Mouse (Mus musculus): ENCODE data around the gene Asxl2.

The Asxl2 gene

GRCm38 (mm10) chr12:3540871-3541270 is 114.2 kb downstream of the Asxl2 start:
- no peak for ATAC-seq (ENCODE audit: insufficient number of reproducible peaks, low FRiP score, low TSS enrichment)

DNA sequence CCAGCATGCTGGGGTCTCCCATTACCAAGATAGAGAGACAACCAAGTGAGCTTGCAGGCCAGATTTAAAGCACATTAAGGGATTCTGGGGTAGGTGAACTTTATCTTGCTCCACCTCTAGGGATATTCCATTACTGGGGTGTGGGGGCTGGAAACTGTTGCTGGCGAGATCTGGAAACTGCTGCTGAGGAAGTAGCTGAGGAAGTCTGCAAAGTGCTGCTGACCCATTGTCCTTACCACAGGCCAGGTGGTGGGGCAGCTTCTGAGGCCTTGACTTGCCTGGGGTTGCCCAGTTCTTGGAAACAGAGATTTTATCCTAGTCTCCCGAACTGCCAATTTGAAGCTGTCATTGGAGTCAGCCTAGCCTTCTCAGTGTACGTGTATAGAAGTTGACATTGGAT is 118.8 kb downstream of the Asxl2 start:
- no peak for ATAC-seq (ENCODE audit: insufficient number of reproducible peaks, low FRiP score, low TSS enrichment)

GRCm38 (mm10) chr12:3546121-3546658 is 119.5 kb downstream of the Asxl2 start:
- no peak for ATAC-seq (ENCODE audit: insufficient number of reproducible peaks, low FRiP score, low TSS enrichment)

DNA sequence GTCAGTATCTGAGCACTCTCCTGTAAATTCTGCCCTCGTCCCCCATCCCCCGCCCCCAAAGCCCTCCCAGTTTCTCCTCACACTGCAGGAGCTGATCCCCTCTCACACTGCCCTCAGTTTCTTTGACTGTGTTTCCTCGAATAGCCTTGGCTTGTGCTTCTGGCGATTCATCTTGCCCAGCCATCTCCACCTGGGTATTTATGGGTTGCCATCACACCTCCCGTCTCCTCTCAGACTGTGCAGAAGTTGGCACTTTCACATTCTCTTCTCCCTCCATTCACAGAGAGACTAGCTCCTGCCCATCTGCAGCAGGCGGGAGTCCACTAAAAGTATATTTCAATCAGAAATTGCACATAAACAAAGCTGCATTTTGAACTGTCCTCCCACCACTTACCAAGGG is 120.1 kb downstream of the Asxl2 start:
- no peak for ATAC-seq (ENCODE audit: insufficient number of reproducible peaks, low FRiP score, low TSS enrichment)

DNA sequence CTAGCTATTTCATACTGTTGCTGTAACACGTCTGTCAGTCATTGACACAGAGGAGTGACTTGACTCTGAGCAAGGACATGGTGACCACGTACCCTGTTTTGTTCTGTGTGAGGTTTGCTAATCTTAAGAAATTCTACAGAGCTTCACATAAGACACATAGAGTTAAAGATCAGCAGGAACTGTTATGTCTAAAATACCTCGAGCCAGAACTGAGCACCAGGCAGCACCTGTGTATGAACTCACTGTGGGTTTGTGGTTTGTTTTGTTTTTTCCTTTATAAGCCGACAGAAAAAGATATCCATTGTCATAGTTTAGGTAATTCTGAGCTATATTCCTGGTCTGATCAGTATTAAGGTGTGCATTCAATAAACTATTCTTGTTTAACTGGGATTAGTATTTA is 120.8 kb downstream of the Asxl2 start:
- ATAC-seq (ENCODE audit: insufficient number of reproducible peaks, low FRiP score, low TSS enrichment) = no peak

DNA sequence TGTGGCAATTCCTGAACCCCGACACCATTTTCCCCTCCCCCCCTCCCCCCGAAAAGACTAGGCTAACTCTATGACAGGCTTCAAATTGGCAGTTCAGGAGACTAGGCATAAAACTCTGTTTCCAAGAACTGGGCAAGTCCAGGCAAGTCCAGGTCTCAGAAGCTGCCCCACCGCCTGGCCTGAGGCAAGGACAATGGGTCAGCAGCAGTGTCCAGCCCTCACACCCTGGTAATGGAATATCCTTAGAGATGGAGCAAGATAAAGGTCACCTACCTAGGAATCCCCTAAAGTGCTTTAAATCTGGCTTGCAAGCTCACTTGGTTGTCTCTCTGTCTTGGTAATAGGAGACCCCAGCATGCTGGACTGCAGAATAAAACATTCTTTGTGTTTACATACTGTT is 121.3 kb downstream of the Asxl2 start:
- no peak for ATAC-seq (ENCODE audit: insufficient number of reproducible peaks, low FRiP score, low TSS enrichment)

DNA sequence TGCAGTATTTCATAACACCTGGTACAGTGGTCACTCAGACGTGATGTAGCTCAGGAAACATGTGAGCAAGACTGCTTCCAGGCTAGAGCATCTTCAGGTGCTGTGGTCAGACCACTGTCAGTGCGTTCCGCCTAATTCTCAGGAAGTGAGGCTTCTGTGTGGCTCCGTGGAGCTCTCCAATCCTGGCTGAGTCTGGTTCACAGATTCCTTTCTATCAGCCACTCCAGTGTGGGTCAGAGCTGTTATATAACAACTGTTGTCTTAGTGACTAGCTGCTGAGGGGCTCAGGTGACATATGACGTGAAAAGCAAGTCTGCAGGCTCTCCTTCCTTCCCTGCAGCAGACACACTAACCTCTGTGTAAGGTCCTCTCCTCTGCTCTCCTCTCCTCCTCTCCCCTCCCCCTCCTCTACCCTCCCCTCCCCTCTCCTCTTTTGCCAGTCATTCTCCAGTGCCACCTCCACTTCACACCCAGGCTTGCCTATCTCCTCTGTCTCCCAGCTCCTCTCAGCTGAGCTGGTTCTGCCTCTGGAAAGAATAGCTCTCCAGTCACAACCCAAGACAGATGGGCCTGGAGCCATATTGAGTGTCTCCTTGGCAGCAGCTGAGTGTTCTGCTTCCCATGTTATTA is 122.0 kb downstream of the Asxl2 start:
- no peak for ATAC-seq (ENCODE audit: insufficient number of reproducible peaks, low FRiP score, low TSS enrichment)

GRCm38 (mm10) chr12:3550280-3550679 is 123.6 kb downstream of the Asxl2 start:
- ATAC-seq (ENCODE audit: insufficient number of reproducible peaks, low FRiP score, low TSS enrichment) = no peak
